In genomic region chr17:88303991-88304390, GRCm38 (mm10) we compare ENCODE assay signal across 8 mouse cellular contexts.
DNase-seq lines count a peak whose midpoint lies in the region; ATAC-seq lines count a peak whose summit lies in the region.

No protein-coding gene starts in this region.

- no peak for ATAC-seq in midbrain, embryonic 16.5 days

- H3K27me3 ChIP-seq in midbrain, embryonic 16.5 days (ENCODE audit: control insufficient read depth, insufficient read depth, low read depth, low read length): no peaks in the 10 kb centered on the region

- no peak overlapping the region for H3K9ac ChIP-seq in midbrain, embryonic 16.5 days (ENCODE audit: low read depth, low read length)

- H3K4me2 ChIP-seq in midbrain, embryonic 16.5 days (ENCODE audit: low read length): no peak overlapping the region

- no peak overlapping the region for H3K4me3 ChIP-seq in midbrain, embryonic 16.5 days (ENCODE audit: low read depth, low read length)

- intact Hi-C loops in left cerebral cortex, postnatal 36 days (cut with DNase I): no loop called here

- H3K9me3 ChIP-seq in midbrain, embryonic 16.5 days (replicated peaks; ENCODE audit: control insufficient read depth, low read length, poor library complexity, severe bottlenecking): peaks cover 2% of the 10 kb centered on the region; the same call in 1 of the 2 replicates

- H3K36me3 ChIP-seq in midbrain, embryonic 16.5 days (ENCODE audit: control insufficient read depth, insufficient read depth, low read length): no peaks in the 10 kb centered on the region

- no peaks in the 10 kb centered on the region for H3K4me1 ChIP-seq in midbrain, embryonic 16.5 days (ENCODE audit: control insufficient read depth, insufficient read depth, low read length)

- no peak overlapping the region for H3K27ac ChIP-seq in midbrain, embryonic 16.5 days (ENCODE audit: low read length)

- 72% methylated on average over 2 of the region's 2 CpGs for WGBS in midbrain, embryonic 16.5 days

- DNase-seq in cerebellum, postnatal 10 days: peak; percentile 44 to 55
- DNase-seq in cerebellum, adult 11-12 months: no peak
- peak; percentile 13 to 37 for DNase-seq in urinary bladder, postnatal 36 days (ENCODE audit: low spot score in 2 of 2)
- DNase-seq in urinary bladder, adult 2 months (ENCODE audit: low spot score): no peak
- peak; percentile 46 for DNase-seq in induced T-regulatory cell, adult 2 months (ENCODE audit: low read depth)
- DNase-seq in naive thymus-derived CD4-positive, alpha-beta T cell, adult 2 months (ENCODE audit: low read depth): peak; percentile 17
- no peak for DNase-seq in left cerebral cortex, postnatal 36 days (ENCODE audit: low spot score in 2 of 2)

Comparison
In these comparisons a context has a peak if more than half of its experiments do, and no peak if none do; other contexts are left out.
1. DNase-seq: peak in cerebellum, postnatal 10 days (2 of 2), urinary bladder, postnatal 36 days (2 of 2), induced T-regulatory cell, adult 2 months (single experiment) and naive thymus-derived CD4-positive, alpha-beta T cell, adult 2 months (single experiment); none in cerebellum, adult 11-12 months (single experiment), urinary bladder, adult 2 months (single experiment) and left cerebral cortex, postnatal 36 days (0 of 2).